Mouse (Mus musculus) liver, adult 2 months (tissue): ENCODE data around the gene Xpnpep1.

Experiments
- CTCF ChIP-seq: fragments of 200-500 bp; IDR thresholded peaks from 2 replicates; pipeline ENCODE4 v1.5.1; 2011; ENCODE audit warnings: low read depth, low read length, control low read depth
- POLR2A ChIP-seq: fragments of 200-500 bp; IDR thresholded peaks from 2 replicates; pipeline ENCODE4 v1.6.1; 2011; ENCODE audit warnings: low read length, control low read depth; ENCODE audit not compliant: insufficient read depth; ENCODE audit errors: extremely low read depth

- TF ChIP-seq POLR2A, result no peak
- TF ChIP-seq CTCF, result no peak
These were observed 24.9 kb downstream of the Xpnpep1 start for GRCm38 (mm10) chr19:53014910-53015710.
